Mouse (Mus musculus) hindbrain, embryonic 12.5 days (tissue): ENCODE data around the gene Map1lc3a. TPM values are rescaled to one million over a fixed set of nuclear protein-coding genes. Genes with fewer than 3 reads are reported as not detected.
A peak's percentile ranks its signal among the peaks of the same experiment; 100 is the strongest.

Source experiments
- ATAC-seq: fragments of 200-750 bp; cut with Nextera tagmentation; 2 replicates; pipeline ENCODE4 v1.8.0; 2017; ENCODE audit warnings: moderate TSS enrichment; ENCODE audit not compliant: low FRiP score
- H3K27ac ChIP-seq: fragments of 300-500 bp; sonication (generic); 2 replicates; pipeline ENCODE4 v1.5.1; 2016; ENCODE audit warnings: mild to moderate bottlenecking
- H3K27me3 ChIP-seq: fragments of 300-500 bp; sonication (generic); 2 replicates; pipeline ENCODE4 v1.6.1; 2016; ENCODE audit warnings: mild to moderate bottlenecking
- H3K36me3 ChIP-seq: fragments of 300-500 bp; sonication (generic); 2 replicates; pipeline ENCODE4 v1.6.1; 2016; ENCODE audit warnings: mild to moderate bottlenecking
- H3K4me1 ChIP-seq: fragments of 300-500 bp; sonication (generic); 2 replicates; pipeline ENCODE4 v1.6.1; 2016
- H3K4me2 ChIP-seq: fragments of 300-500 bp; sonication (generic); replicated peaks from 2 replicates; pipeline ENCODE4 v1.6.1; 2016; ENCODE audit warnings: mild to moderate bottlenecking
- H3K4me3 ChIP-seq: fragments of 300-500 bp; sonication (generic); 2 replicates; pipeline ENCODE4 v1.5.1; 2016; ENCODE audit warnings: mild to moderate bottlenecking
- H3K9ac ChIP-seq: fragments of 300-500 bp; sonication (generic); 2 replicates; pipeline ENCODE4 v1.6.1; 2016; ENCODE audit warnings: mild to moderate bottlenecking, moderate library complexity
- H3K9me3 ChIP-seq: fragments of 300-500 bp; sonication (generic); replicated peaks from 2 replicates; pipeline ENCODE4 v1.6.1; 2016; ENCODE audit warnings: mild to moderate bottlenecking
- WGBS: fragments of 180-500 bp; shearing (Covaris S2); methylation state at CpG from one replicate; pipeline ENCODE4 v1.1.7; 2016; 5-methylcytosine and 5-hydroxymethylcytosine counted together
- polyA plus RNA-seq: library from polyadenylated mRNA; unstranded; fragments of >200 nt; fragmentation: Nextera tagmentation; extraction: Ambion mirVana; gene quantifications from 2 replicates; pipeline ENCODE4 v1.2.1, GENCODE M21; 2016

Map1lc3a gene
- 229 and 254 TPM in 2 replicates for polyA plus RNA-seq

GRCm38 (mm10) chr2:155276195-155276594 is at the start of gene Map1lc3a:
Gene Map1lc3a, plus strand, starts transcription at chr2:155276297.
- peak within 1 kb of the TSS; percentile 79 for H3K4me2 ChIP-seq
- peak; percentile 92 for ATAC-seq
- H3K27me3 ChIP-seq, result no peaks in the 10 kb centered on the region
- WGBS, result 1% methylated on average over 45 of the region's 47 CpGs
- peaks cover 11% of the 10 kb centered on the region for H3K4me1 ChIP-seq
- peak within 1 kb of the TSS; percentile 80 for H3K27ac ChIP-seq
- peak within 1 kb of the TSS; percentile 93 for H3K9ac ChIP-seq
- H3K36me3 ChIP-seq, result peaks cover 10% of the 10 kb centered on the region
- H3K4me3 ChIP-seq, result peak within 1 kb of the TSS; percentile 94
- no peaks in the 10 kb centered on the region for H3K9me3 ChIP-seq

- H3K4me1 ChIP-seq, result peaks cover 25% of the 10 kb centered on the region
- H3K27ac ChIP-seq, result peak overlapping the region; percentile 92
- WGBS, result 5% methylated on average over 13 of the region's 13 CpGs
Measured at GRCm38 (mm10) chr2:155235746-155236361, 40.2 kb upstream of the Map1lc3a start.

GRCm38 (mm10) chr2:155236362-155236992 is 39.6 kb upstream of the Map1lc3a start, which contains the start of gene Dynlrb1:
Gene Dynlrb1, plus strand, starts transcription at chr2:155236533.
- peak within 1 kb of the TSS; percentile 74 for H3K9ac ChIP-seq
- peaks cover 25% of the 10 kb centered on the region for H3K4me1 ChIP-seq
- peak within 1 kb of the TSS; percentile 92 for H3K27ac ChIP-seq
- H3K9me3 ChIP-seq, result no peaks in the 10 kb centered on the region
- 0 out of 2 replicates have a peak, but pooled peaks cover 6% of the 10 kb centered on the region for H3K36me3 ChIP-seq
- no peaks in the 10 kb centered on the region for H3K27me3 ChIP-seq
- WGBS, result 0% methylated on average over 39 of the region's 50 CpGs
- H3K4me3 ChIP-seq, result peak within 1 kb of the TSS; percentile 63
- H3K4me2 ChIP-seq, result peak within 1 kb of the TSS; percentile 91
- ATAC-seq, result peak; percentile 99

More at GRCm38 (mm10) chr2:155235746-155236361, 40.2 kb upstream of the Map1lc3a start:
- Histone ChIP-seq H3K27me3 (no peaks in the 10 kb centered on the region), H3K4me3 (peak overlapping the region; percentile 63), H3K36me3 (0 out of 2 replicates have a peak, but pooled peaks cover 1% of the 10 kb centered on the region), H3K9me3 (no peaks in the 10 kb centered on the region), H3K4me2 (peak overlapping the region; percentile 91), H3K9ac (peak overlapping the region; percentile 74)
- peak; percentile 90 for ATAC-seq

- no peak overlapping the region for H3K27ac ChIP-seq
- H3K9me3 ChIP-seq, result no peaks in the 10 kb centered on the region
- peaks cover 6% of the 10 kb centered on the region; the same call in 1 of the 2 replicates for H3K36me3 ChIP-seq
- H3K4me3 ChIP-seq, result peak overlapping the region; percentile 63
- peak overlapping the region; percentile 74 for H3K9ac ChIP-seq
- peaks cover 25% of the 10 kb centered on the region for H3K4me1 ChIP-seq
- peak overlapping the region; percentile 91 for H3K4me2 ChIP-seq
- 27% methylated on average over 4 of the region's 4 CpGs for WGBS
- ATAC-seq, result no peak
- no peaks in the 10 kb centered on the region for H3K27me3 ChIP-seq
Measured at GRCm38 (mm10) chr2:155237276-155237675, 38.8 kb upstream of the Map1lc3a start.

- Histone ChIP-seq H3K27ac (no peak overlapping the region), H3K4me3 (no peak overlapping the region), H3K36me3 (peaks cover 42% of the 10 kb centered on the region), H3K9ac (no peak overlapping the region), H3K9me3 (no peaks in the 10 kb centered on the region), H3K27me3 (no peaks in the 10 kb centered on the region), H3K4me2 (no peak overlapping the region), H3K4me1 (peaks cover 22% of the 10 kb centered on the region)
- 83% methylated on average over 4 of the region's 4 CpGs for WGBS
- no peak for ATAC-seq
Measured at GRCm38 (mm10) chr2:155240915-155241314, 35.2 kb upstream of the Map1lc3a start.

GRCm38 (mm10) chr2:155242296-155242855 is 33.7 kb upstream of the Map1lc3a start:
- WGBS, result 82% methylated on average over 7 of the region's 7 CpGs
- no peak overlapping the region for H3K9ac ChIP-seq
- no peak overlapping the region for H3K4me2 ChIP-seq
- no peak overlapping the region for H3K4me3 ChIP-seq
- peaks cover 19% of the 10 kb centered on the region for H3K4me1 ChIP-seq
- no peaks in the 10 kb centered on the region for H3K9me3 ChIP-seq
- H3K27me3 ChIP-seq, result no peaks in the 10 kb centered on the region
- ATAC-seq, result no peak
- peaks cover 56% of the 10 kb centered on the region for H3K36me3 ChIP-seq
- H3K27ac ChIP-seq, result no peak overlapping the region

- no peak overlapping the region for H3K9ac ChIP-seq
- H3K4me2 ChIP-seq, result no peak overlapping the region
- 95% methylated on average over 4 of the region's 4 CpGs for WGBS
- no peaks in the 10 kb centered on the region for H3K9me3 ChIP-seq
- no peaks in the 10 kb centered on the region for H3K27me3 ChIP-seq
- ATAC-seq, result no peak
- no peaks in the 10 kb centered on the region for H3K4me1 ChIP-seq
- H3K4me3 ChIP-seq, result no peak overlapping the region
- H3K27ac ChIP-seq, result no peak overlapping the region
- H3K36me3 ChIP-seq, result peaks cover 91% of the 10 kb centered on the region
Measured at GRCm38 (mm10) chr2:155246231-155246630, 29.9 kb upstream of the Map1lc3a start.

GRCm38 (mm10) chr2:155248206-155248605 is 27.9 kb upstream of the Map1lc3a start:
- H3K4me3 ChIP-seq, result no peak overlapping the region
- 97% methylated on average over 1 of the region's 1 CpGs for WGBS
- ATAC-seq, result no peak
- H3K9me3 ChIP-seq, result no peaks in the 10 kb centered on the region
- no peaks in the 10 kb centered on the region for H3K27me3 ChIP-seq
- no peak overlapping the region for H3K27ac ChIP-seq
- peaks cover 85% of the 10 kb centered on the region for H3K36me3 ChIP-seq
- no peaks in the 10 kb centered on the region for H3K4me1 ChIP-seq
- no peak overlapping the region for H3K4me2 ChIP-seq
- no peak overlapping the region for H3K9ac ChIP-seq

GRCm38 (mm10) chr2:155248718-155249117 is 27.4 kb upstream of the Map1lc3a start:
- no peaks in the 10 kb centered on the region for H3K9me3 ChIP-seq
- peaks cover 80% of the 10 kb centered on the region for H3K36me3 ChIP-seq
- no peak overlapping the region for H3K4me2 ChIP-seq
- no peak for ATAC-seq
- no peak overlapping the region for H3K27ac ChIP-seq
- H3K9ac ChIP-seq, result no peak overlapping the region
- H3K4me3 ChIP-seq, result no peak overlapping the region
- no peaks in the 10 kb centered on the region for H3K4me1 ChIP-seq
- H3K27me3 ChIP-seq, result no peaks in the 10 kb centered on the region
- WGBS, result 85% methylated on average over 2 of the region's 2 CpGs

- Histone ChIP-seq H3K4me2 (no peak overlapping the region), H3K4me1 (no peaks in the 10 kb centered on the region), H3K4me3 (no peak overlapping the region), H3K9me3 (no peaks in the 10 kb centered on the region), H3K27me3 (no peaks in the 10 kb centered on the region), H3K36me3 (peaks cover 71% of the 10 kb centered on the region), H3K9ac (no peak overlapping the region), H3K27ac (no peak overlapping the region)
- 97% methylated on average over 5 of the region's 5 CpGs for WGBS
- ATAC-seq, result no peak
Measured at GRCm38 (mm10) chr2:155249588-155249987, 26.5 kb upstream of the Map1lc3a start.

GRCm38 (mm10) chr2:155265526-155265925 is 10.6 kb upstream of the Map1lc3a start:
- Histone ChIP-seq H3K9ac (no peak overlapping the region), H3K27me3 (no peaks in the 10 kb centered on the region), H3K36me3 (no peaks in the 10 kb centered on the region), H3K9me3 (no peaks in the 10 kb centered on the region), H3K4me1 (no peaks in the 10 kb centered on the region), H3K4me3 (no peak overlapping the region), H3K27ac (no peak overlapping the region), H3K4me2 (no peak overlapping the region)
- ATAC-seq, result no peak
- 91% methylated on average over 6 of the region's 6 CpGs for WGBS

GRCm38 (mm10) chr2:155266896-155267295 is 9.2 kb upstream of the Map1lc3a start:
- H3K27me3 ChIP-seq, result no peaks in the 10 kb centered on the region
- no peaks in the 10 kb centered on the region for H3K36me3 ChIP-seq
- no peak overlapping the region for H3K4me3 ChIP-seq
- no peak for ATAC-seq
- H3K4me2 ChIP-seq, result no peak overlapping the region
- no peak overlapping the region for H3K9ac ChIP-seq
- no peaks in the 10 kb centered on the region for H3K9me3 ChIP-seq
- no peaks in the 10 kb centered on the region for H3K4me1 ChIP-seq
- H3K27ac ChIP-seq, result no peak overlapping the region
- WGBS, result 85% methylated on average over 5 of the region's 5 CpGs
